Mouse (Mus musculus): ENCODE measurements around the gene Srr.

DNA sequence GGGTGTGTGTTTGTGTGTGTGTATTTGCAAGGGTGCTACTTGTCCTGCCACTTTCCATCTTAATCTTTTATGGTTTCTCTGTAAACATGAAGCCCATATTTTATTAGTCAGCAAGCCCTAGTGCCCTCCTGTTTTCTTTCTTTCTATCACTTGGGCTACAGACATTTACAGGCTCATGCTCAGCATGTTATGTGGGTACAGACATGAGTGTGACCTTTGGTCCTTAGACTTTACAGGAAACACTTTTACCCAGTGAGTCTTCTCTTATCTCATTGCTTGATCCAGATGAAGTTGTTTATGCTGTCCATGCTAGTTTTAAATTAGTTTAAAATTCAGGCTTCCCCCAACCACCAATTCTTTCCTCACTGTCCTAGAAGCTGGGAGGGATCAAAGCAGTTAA lies 36.2 kb upstream of the Srr start:
- TF ChIP-seq CTCF (IDR thresholded peaks at IDR 0.05; ENCODE audit: control insufficient read depth, insufficient read depth, low read length) (no peak), POLR2A (IDR thresholded peaks at IDR 0.05; ENCODE audit: borderline replicate concordance, control insufficient read depth, low read depth, low read length) (no peak)

All from bone marrow, adult 2 months (tissue).